Mouse (Mus musculus) small intestine, adult 2 months (tissue): ENCODE data around the gene Ubxn11.

ENCODE experiments used
- CTCF ChIP-seq: fragments of 200-500 bp; IDR thresholded peaks from 2 replicates; pipeline ENCODE4 v1.5.1; 2012; ENCODE audit warnings: low read depth, mild to moderate bottlenecking, control low read depth, inconsistent platforms, low read length, moderate library complexity, mixed read lengths; ENCODE audit not compliant: insufficient replicate concordance, insufficient read length; ENCODE audit errors: extremely low read depth
- POLR2A ChIP-seq: fragments of 200-500 bp; IDR thresholded peaks from 2 replicates; pipeline ENCODE4 v1.6.1; 2012; ENCODE audit warnings: low read depth, mild to moderate bottlenecking, control low read depth, inconsistent platforms, low read length, moderate library complexity

GRCm38 (mm10) chr4:134068793-134069580 is 33.4 kb upstream of the Ubxn11 start:
- TF ChIP-seq POLR2A (no peak), CTCF (no peak)
